Mouse (Mus musculus) erythroblast, embryonic 14.5 days (primary cell): ENCODE data around the gene Scarb2. TPM values are rescaled to one million over a fixed set of nuclear protein-coding genes. Genes with fewer than 3 reads are reported as not detected.

Experiments
- H3K27me3 ChIP-seq: 2 replicates; pipeline ENCODE4 v1.6.1; 2012; ENCODE audit warnings: inconsistent platforms; ENCODE audit not compliant: control insufficient read depth
- H3K36me3 ChIP-seq: 2 replicates; pipeline ENCODE4 v1.6.1; 2012; ENCODE audit warnings: mild to moderate bottlenecking, inconsistent platforms; ENCODE audit not compliant: control insufficient read depth
- H3K4me1 ChIP-seq: 2 replicates; pipeline ENCODE4 v1.6.1; 2012; ENCODE audit warnings: inconsistent platforms; ENCODE audit not compliant: control insufficient read depth
- H3K4me3 ChIP-seq: replicated peaks from 2 replicates; pipeline ENCODE3; 2012; ENCODE audit warnings: moderate library complexity, mild to moderate bottlenecking, inconsistent platforms
- H3K9me3 ChIP-seq: 2 replicates; pipeline ENCODE4 v1.6.1; 2012; ENCODE audit warnings: low read length, inconsistent platforms, mixed read lengths; ENCODE audit not compliant: control insufficient read depth
- GATA1 ChIP-seq: IDR thresholded peaks from 2 replicates; pipeline ENCODE4 v1.6.1; 2012; ENCODE audit warnings: low read length, inconsistent platforms, mixed read lengths
- TAL1 ChIP-seq: IDR thresholded peaks from 3 replicates; pipeline ENCODE4 v1.6.1; 2012; ENCODE audit warnings: low read length, inconsistent platforms, mixed read lengths
- polyA plus RNA-seq: library from polyadenylated mRNA; stranded (reverse); fragments of >175 nt; gene quantifications from 2 replicates; pipeline ENCODE4 v1.2.3, GENCODE M21; 2012

The Scarb2 gene
- polyA plus RNA-seq, 1 experiment = 0.14 TPM

DNA sequence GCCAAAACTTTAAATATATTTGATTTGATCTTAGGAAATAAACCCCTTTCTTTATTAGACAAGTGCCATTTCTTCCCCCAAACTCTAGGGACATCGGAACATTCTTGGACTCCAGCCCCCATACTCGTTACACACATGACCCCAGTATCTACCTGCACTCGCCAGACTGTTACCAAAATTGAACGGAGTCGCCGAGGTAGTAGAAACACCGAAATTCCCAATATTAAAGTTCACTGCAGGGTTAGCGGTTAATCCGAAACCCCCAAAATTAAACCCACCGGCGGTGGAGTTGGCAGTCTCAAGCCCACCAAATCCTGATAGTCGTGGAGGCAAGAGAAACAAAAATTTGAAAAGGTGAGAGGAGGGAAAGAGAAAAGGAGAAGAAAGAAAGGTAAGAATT is 72.6 kb downstream of the Scarb2 start:
- Histone ChIP-seq H3K36me3 (peaks cover 21% of the 10 kb centered on the region), H3K27me3 (no peaks in the 10 kb centered on the region), H3K4me1 (peaks cover 29% of the 10 kb centered on the region), H3K9me3 (no peaks in the 10 kb centered on the region), H3K4me3 (peak overlapping the region; percentile 98)
- TF ChIP-seq TAL1 = no peak
- TF ChIP-seq GATA1 = no peak

GRCm38 (mm10) chr5:92431611-92432010 is 75.0 kb downstream of the Scarb2 start:
- no peak overlapping the region for H3K4me3 ChIP-seq
- peaks cover 18% of the 10 kb centered on the region for H3K4me1 ChIP-seq
- no peaks in the 10 kb centered on the region for H3K27me3 ChIP-seq
- H3K36me3 ChIP-seq = peaks cover 46% of the 10 kb centered on the region
- peaks cover 6% of the 10 kb centered on the region for H3K9me3 ChIP-seq
- TF ChIP-seq GATA1 = no peak
- no peak for TF ChIP-seq TAL1

- no peaks in the 10 kb centered on the region for H3K27me3 ChIP-seq
- H3K4me3 ChIP-seq = no peak overlapping the region
- peaks cover 18% of the 10 kb centered on the region for H3K4me1 ChIP-seq
- TF ChIP-seq GATA1 = no peak
- TF ChIP-seq TAL1 = no peak
- peaks cover 55% of the 10 kb centered on the region for H3K36me3 ChIP-seq
- H3K9me3 ChIP-seq = peaks cover 6% of the 10 kb centered on the region
Observed at GRCm38 (mm10) chr5:92430723-92431122, 75.9 kb downstream of the Scarb2 start.

GRCm38 (mm10) chr5:92424126-92424525 is 82.5 kb downstream of the Scarb2 start:
- TF ChIP-seq TAL1 = no peak
- TF ChIP-seq GATA1 = no peak
- Histone ChIP-seq H3K4me1 (no peaks in the 10 kb centered on the region), H3K36me3 (peaks cover 98% of the 10 kb centered on the region), H3K9me3 (peaks cover 6% of the 10 kb centered on the region), H3K4me3 (no peak overlapping the region), H3K27me3 (no peaks in the 10 kb centered on the region)

- peaks cover 53% of the 10 kb centered on the region for H3K36me3 ChIP-seq
- TF ChIP-seq TAL1 (no peak), GATA1 (no peak)
- H3K9me3 ChIP-seq = no peaks in the 10 kb centered on the region
Observed at GRCm38 (mm10) chr5:92413982-92414375, 92.7 kb downstream of the Scarb2 start.

DNA sequence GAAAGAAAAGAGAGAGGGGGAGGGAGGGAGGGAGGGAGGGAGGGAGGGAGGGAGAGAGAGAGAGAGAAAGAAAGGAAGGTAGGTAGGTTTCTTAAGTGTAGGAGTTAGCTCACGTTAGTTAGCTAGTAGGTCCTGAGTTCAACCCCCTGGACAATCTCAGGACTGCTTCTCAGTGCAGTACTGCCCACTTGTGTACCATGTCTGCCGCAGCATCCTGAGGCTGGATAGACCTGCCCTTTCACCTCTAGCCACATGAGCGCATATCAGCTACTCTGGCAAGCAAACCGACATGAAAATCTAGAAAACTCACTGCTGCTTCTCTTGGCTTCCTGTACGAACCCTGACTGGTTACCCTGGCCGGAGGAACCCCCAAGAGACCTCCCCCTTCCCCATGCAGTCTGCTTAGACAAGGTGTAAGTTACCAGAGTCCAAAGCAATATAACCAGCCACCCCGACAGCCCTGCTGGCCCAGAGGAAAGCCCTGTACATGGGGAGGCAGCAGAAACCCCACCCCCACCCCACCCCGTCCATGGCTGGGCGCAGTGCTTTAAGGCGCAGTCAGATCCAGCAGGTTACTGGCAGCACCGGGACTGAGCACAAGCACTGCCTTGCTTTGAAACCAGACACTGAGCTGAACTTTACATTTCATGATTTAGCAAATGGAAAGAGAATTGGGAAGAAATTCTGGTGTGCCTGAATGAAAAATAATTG is 93.2 kb downstream of the Scarb2 start:
- Histone ChIP-seq H3K36me3 (peaks cover 47% of the 10 kb centered on the region), H3K4me1 (peaks cover 2% of the 10 kb centered on the region), H3K27me3 (no peaks in the 10 kb centered on the region), H3K4me3 (no peak overlapping the region), H3K9me3 (no peaks in the 10 kb centered on the region)
- TF ChIP-seq TAL1 = no peak
- TF ChIP-seq GATA1 = no peak

More at GRCm38 (mm10) chr5:92413982-92414375, 92.7 kb downstream of the Scarb2 start:
- H3K4me3 ChIP-seq = no peak overlapping the region
- no peaks in the 10 kb centered on the region for H3K27me3 ChIP-seq
- no peaks in the 10 kb centered on the region; the same call in 1 of the 2 replicates for H3K4me1 ChIP-seq

- Histone ChIP-seq H3K9me3 (no peaks in the 10 kb centered on the region), H3K4me1 (peaks cover 3% of the 10 kb centered on the region), H3K36me3 (peaks cover 30% of the 10 kb centered on the region), H3K27me3 (no peaks in the 10 kb centered on the region), H3K4me3 (no peak overlapping the region)
- TF ChIP-seq GATA1 (no peak), TAL1 (no peak)
Observed at GRCm38 (mm10) chr5:92411461-92412140, 95.0 kb downstream of the Scarb2 start.

DNA sequence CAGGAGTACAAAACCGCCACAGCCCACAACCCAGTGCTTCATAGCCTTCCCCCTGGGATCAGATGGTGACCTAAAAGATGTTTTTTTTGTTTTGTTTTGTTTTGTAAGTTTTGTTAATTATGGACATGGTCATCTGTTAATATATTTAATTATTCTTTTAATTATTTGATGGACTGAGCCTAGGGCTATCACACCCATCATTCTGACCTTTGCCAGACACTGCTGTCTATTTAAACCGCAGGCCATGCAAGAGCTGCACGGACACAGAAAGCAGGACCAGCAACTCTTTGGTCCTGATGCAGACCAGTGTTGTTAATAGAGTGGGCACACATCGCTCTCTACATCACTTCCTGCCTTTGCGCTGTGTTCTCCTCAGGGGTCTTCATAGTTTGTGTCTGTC is 96.1 kb downstream of the Scarb2 start:
- Histone ChIP-seq H3K36me3 (peaks cover 19% of the 10 kb centered on the region), H3K9me3 (no peaks in the 10 kb centered on the region), H3K27me3 (no peaks in the 10 kb centered on the region), H3K4me1 (peaks cover 3% of the 10 kb centered on the region), H3K4me3 (no peak overlapping the region)
- no peak for TF ChIP-seq GATA1

DNA sequence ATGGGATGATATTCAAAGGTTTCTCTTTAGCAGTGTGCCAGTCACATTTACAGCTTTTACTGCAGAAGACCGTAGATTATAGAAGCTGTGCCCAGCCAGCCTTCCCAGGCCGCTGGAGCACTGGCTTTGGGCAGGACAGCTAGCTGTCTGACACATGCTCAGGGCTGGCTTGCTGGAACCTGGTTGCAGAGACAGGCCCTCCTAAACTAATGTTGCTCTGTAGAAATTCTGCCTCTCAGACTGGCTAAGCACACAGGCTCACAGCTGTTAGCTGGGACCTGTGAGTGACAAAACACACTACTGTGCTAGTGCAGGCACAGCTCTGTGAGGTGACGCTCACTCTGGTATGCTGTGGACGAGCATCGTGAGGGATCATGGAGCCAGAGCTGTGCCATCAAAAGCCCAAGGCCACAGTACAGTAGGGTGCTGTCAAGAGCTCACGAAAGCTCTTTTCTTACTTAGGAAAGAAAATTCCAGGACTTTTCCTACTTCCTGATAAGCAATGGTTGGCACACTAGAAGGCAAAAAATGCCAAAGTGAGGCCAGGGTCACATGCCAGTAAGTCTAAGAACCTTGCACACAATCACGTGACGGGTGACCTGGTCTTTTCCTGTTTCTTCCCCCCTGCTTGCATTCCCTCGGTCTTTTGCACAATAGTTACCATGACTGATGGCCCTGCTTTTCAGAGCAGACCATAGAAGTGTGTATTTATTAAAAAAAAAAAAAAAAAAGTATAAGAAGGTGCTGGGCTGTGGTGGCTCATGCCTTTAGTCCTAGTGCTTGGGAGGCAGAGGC is 97.1 kb downstream of the Scarb2 start:
- peaks cover 12% of the 10 kb centered on the region for H3K36me3 ChIP-seq
- H3K4me3 ChIP-seq = no peak overlapping the region
- H3K9me3 ChIP-seq = no peaks in the 10 kb centered on the region
- peaks cover 3% of the 10 kb centered on the region for H3K4me1 ChIP-seq
- TF ChIP-seq GATA1 = no peak
- no peak for TF ChIP-seq TAL1
- H3K27me3 ChIP-seq = no peaks in the 10 kb centered on the region
